Mouse (Mus musculus): ENCODE measurements around the gene Tbx4.

GRCm38 (mm10) chr11:85884498-85884897, 1.7 kb upstream of the Tbx4 start:
- TF ChIP-seq CTCF (IDR thresholded peaks at IDR 0.05; ENCODE audit: extremely low read depth, insufficient read depth, insufficient read length, insufficient replicate concordance) (no peak), POLR2A (IDR thresholded peaks at IDR 0.05; ENCODE audit: low read depth, low read length) (no peak)
